Mouse (Mus musculus) kidney, adult 11 months (tissue): ENCODE data around the gene Tcf12.

Experiments used
- DNase-seq: peaks from one replicate; pipeline ENCODE4 v3.0.0; 2022

Tcf12 gene

GRCm38 (mm10) chr9:71897399-71897798 is 214.3 kb downstream of the Tcf12 start:
- DNase-seq: no peak

- no peak for DNase-seq
These were observed 215.5 kb downstream of the Tcf12 start for GRCm38 (mm10) chr9:71895931-71896724.

GRCm38 (mm10) chr9:71895291-71895690 is 216.4 kb downstream of the Tcf12 start:
- DNase-seq: no peak

- no peak for DNase-seq
These were observed 216.8 kb downstream of the Tcf12 start for GRCm38 (mm10) chr9:71894943-71895286.

- DNase-seq: no peak
These were observed 217.3 kb downstream of the Tcf12 start for GRCm38 (mm10) chr9:71894246-71894942.

- no peak for DNase-seq
These were observed 223.2 kb downstream of the Tcf12 start for GRCm38 (mm10) chr9:71888450-71888849.

GRCm38 (mm10) chr9:71880629-71881028 is 231.0 kb downstream of the Tcf12 start:
- DNase-seq: no peak

GRCm38 (mm10) chr9:71879972-71880371 is 231.7 kb downstream of the Tcf12 start:
- DNase-seq: no peak

- no peak for DNase-seq
These were observed 232.3 kb downstream of the Tcf12 start for GRCm38 (mm10) chr9:71879415-71879814.

GRCm38 (mm10) chr9:71877867-71878266 is 233.8 kb downstream of the Tcf12 start:
- no peak for DNase-seq

- no peak for DNase-seq
These were observed 236.9 kb downstream of the Tcf12 start for GRCm38 (mm10) chr9:71874761-71875160.

GRCm38 (mm10) chr9:71874035-71874572 is 237.6 kb downstream of the Tcf12 start:
- no peak for DNase-seq

- DNase-seq: no peak
These were observed 248.3 kb downstream of the Tcf12 start for GRCm38 (mm10) chr9:71863338-71863737.

GRCm38 (mm10) chr9:71861629-71862028 is 250.0 kb downstream of the Tcf12 start:
- DNase-seq: no peak

- no peak for DNase-seq
These were observed 253.7 kb downstream of the Tcf12 start for GRCm38 (mm10) chr9:71857926-71858325.

GRCm38 (mm10) chr9:71853904-71854303 is 257.8 kb downstream of the Tcf12 start:
- no peak for DNase-seq

- DNase-seq: no peak
These were observed 261.4 kb downstream of the Tcf12 start for GRCm38 (mm10) chr9:71850283-71850682.

- DNase-seq: no peak
These were observed 263.3 kb downstream of the Tcf12 start for GRCm38 (mm10) chr9:71848392-71848791.

- no peak for DNase-seq
These were observed 263.8 kb downstream of the Tcf12 start for GRCm38 (mm10) chr9:71847921-71848320.

GRCm38 (mm10) chr9:71841850-71842249 is 269.8 kb downstream of the Tcf12 start:
- no peak for DNase-seq

GRCm38 (mm10) chr9:71837366-71837765 is 274.3 kb downstream of the Tcf12 start:
- DNase-seq: no peak

- no peak for DNase-seq
These were observed 275.3 kb downstream of the Tcf12 start for GRCm38 (mm10) chr9:71836366-71836765.

- no peak for DNase-seq
These were observed 276.4 kb downstream of the Tcf12 start for GRCm38 (mm10) chr9:71835203-71835815.

- no peak for DNase-seq
These were observed 277.0 kb downstream of the Tcf12 start for GRCm38 (mm10) chr9:71834707-71835106.
